Mouse (Mus musculus) cerebral cortex, adult 2 months (tissue): ENCODE measurements around the gene Map3k14.

Source experiments
- WGBS: fragments of 180-500 bp; shearing (Covaris S2); methylation state at CpG from one replicate; pipeline ENCODE4 v1.1.7; 2018; 5-methylcytosine and 5-hydroxymethylcytosine counted together

Map3k14 gene

GRCm38 (mm10) chr11:103246081-103246730, 21.1 kb downstream of the Map3k14 start:
- WGBS: 49% methylated on average over 10 of the region's 10 CpGs

GRCm38 (mm10) chr11:103244856-103245255, 22.4 kb downstream of the Map3k14 start:
- 85% methylated on average over 4 of the region's 4 CpGs for WGBS

- WGBS: 45% methylated on average over 7 of the region's 7 CpGs
These were observed 26.5 kb downstream of the Map3k14 start for GRCm38 (mm10) chr11:103240740-103241139.

- 86% methylated on average over 9 of the region's 9 CpGs for WGBS
These were observed 29.5 kb downstream of the Map3k14 start for GRCm38 (mm10) chr11:103237757-103238156.

- 84% methylated on average over 10 of the region's 10 CpGs for WGBS
These were observed 30.4 kb downstream of the Map3k14 start for GRCm38 (mm10) chr11:103236903-103237302.

- WGBS: 88% methylated on average over 6 of the region's 6 CpGs
These were observed 30.8 kb downstream of the Map3k14 start for GRCm38 (mm10) chr11:103236431-103236830.

GRCm38 (mm10) chr11:103235702-103236101, 31.6 kb downstream of the Map3k14 start:
- WGBS: 41% methylated on average over 11 of the region's 11 CpGs

- WGBS: 62% methylated on average over 1 of the region's 1 CpGs
These were observed 32.8 kb downstream of the Map3k14 start for GRCm38 (mm10) chr11:103234447-103234846.

GRCm38 (mm10) chr11:103232966-103233365, 34.3 kb downstream of the Map3k14 start:
- 29% methylated on average over 7 of the region's 7 CpGs for WGBS

GRCm38 (mm10) chr11:103231367-103231766, 35.9 kb downstream of the Map3k14 start:
- WGBS: 93% methylated on average over 7 of the region's 7 CpGs

- WGBS: 93% methylated on average over 19 of the region's 19 CpGs
These were observed 36.6 kb downstream of the Map3k14 start for GRCm38 (mm10) chr11:103230626-103231025.

GRCm38 (mm10) chr11:103229608-103230007, 37.7 kb downstream of the Map3k14 start:
- WGBS: 97% methylated on average over 2 of the region's 2 CpGs

- WGBS: 68% methylated on average over 18 of the region's 18 CpGs
These were observed 43.3 kb downstream of the Map3k14 start for GRCm38 (mm10) chr11:103223951-103224456.

- WGBS: 36% methylated on average over 10 of the region's 10 CpGs
These were observed 43.8 kb downstream of the Map3k14 start for GRCm38 (mm10) chr11:103223444-103223843.

GRCm38 (mm10) chr11:103222718-103223117, 44.6 kb downstream of the Map3k14 start:
- WGBS: 82% methylated on average over 4 of the region's 4 CpGs

- WGBS: 98% methylated on average over 6 of the region's 6 CpGs
These were observed 45.8 kb downstream of the Map3k14 start for GRCm38 (mm10) chr11:103221437-103221836.

- WGBS: 81% methylated on average over 4 of the region's 4 CpGs
These were observed 47.3 kb downstream of the Map3k14 start for GRCm38 (mm10) chr11:103219995-103220394.

GRCm38 (mm10) chr11:103219259-103219658, 48.0 kb downstream of the Map3k14 start:
- WGBS: 81% methylated on average over 5 of the region's 5 CpGs

GRCm38 (mm10) chr11:103218517-103218901, 48.8 kb downstream of the Map3k14 start:
- WGBS: 14% methylated on average over 6 of the region's 6 CpGs

GRCm38 (mm10) chr11:103217790-103218516, 49.3 kb downstream of the Map3k14 start, which contains the start of gene Spata32:
Gene Spata32, minus strand, starts transcription at chr11:103218432.
- under 1% methylated on average over 45 of the region's 45 CpGs for WGBS

GRCm38 (mm10) chr11:103215355-103215754, 51.9 kb downstream of the Map3k14 start:
- 97% methylated on average over 1 of the region's 1 CpGs for WGBS

- 92% methylated on average over 5 of the region's 5 CpGs for WGBS
These were observed 53.6 kb downstream of the Map3k14 start for GRCm38 (mm10) chr11:103213712-103214111.

- WGBS: 85% methylated on average over 8 of the region's 8 CpGs
These were observed 57.0 kb downstream of the Map3k14 start for GRCm38 (mm10) chr11:103210291-103210690.
